Mouse (Mus musculus): ENCODE data around the gene Gadd45gip1.

The Gadd45gip1 gene

GRCm38 (mm10) chr8:84793134-84793533, 38.2 kb upstream of the Gadd45gip1 start:
- in situ Hi-C loops (cut with MboI; ENCODE audit: low pct_unique_long_range_greater_than_20kb in 1 of 2, low sequenced_read_pairs in 2 of 2, unreplicated experiment in 1 of 2) = no loop called here

- in situ Hi-C loops (cut with MboI; ENCODE audit: low pct_unique_long_range_greater_than_20kb in 1 of 2, low sequenced_read_pairs in 2 of 2, unreplicated experiment in 1 of 2) = no loop called here
Observed at GRCm38 (mm10) chr8:84793791-84794485, 37.4 kb upstream of the Gadd45gip1 start.

- in situ Hi-C loops (cut with MboI; ENCODE audit: low pct_unique_long_range_greater_than_20kb in 1 of 2, low sequenced_read_pairs in 2 of 2, unreplicated experiment in 1 of 2) = no loop called here
Observed at GRCm38 (mm10) chr8:84794486-84794885, 36.8 kb upstream of the Gadd45gip1 start.

DNA sequence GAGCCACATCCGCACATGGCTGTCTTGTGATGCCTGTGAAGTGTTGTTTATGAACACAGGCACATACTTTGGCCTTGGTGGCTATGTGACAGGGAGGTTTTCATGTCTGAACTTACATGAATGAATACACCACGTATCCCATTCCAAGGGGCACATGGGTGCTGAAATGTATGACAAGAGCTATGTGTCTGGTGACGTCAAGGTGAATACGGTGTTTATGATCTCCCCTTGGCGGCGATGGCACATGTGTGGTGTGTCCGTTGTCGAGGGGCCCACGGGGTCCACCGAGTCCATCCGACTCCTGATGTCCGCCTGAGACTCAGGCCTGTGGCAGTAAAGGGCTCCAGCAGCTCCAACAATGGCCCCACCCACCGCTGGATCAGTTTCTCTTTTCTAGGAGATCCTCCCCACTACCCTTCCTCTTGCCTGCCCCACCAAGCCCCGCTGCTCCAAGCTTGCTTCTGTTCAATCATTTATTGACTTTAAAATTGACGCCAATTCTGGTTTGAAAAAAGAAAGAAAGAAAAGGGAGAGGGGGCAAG, 34.0 kb upstream of the Gadd45gip1 start:
- in situ Hi-C loops (cut with MboI; ENCODE audit: low pct_unique_long_range_greater_than_20kb in 1 of 2, low sequenced_read_pairs in 2 of 2, unreplicated experiment in 1 of 2) = loop anchor here in 1 of 2 experiments (5.0 kb wide), 1 partner anchor 85 kb away; no protein-coding TSS in a partner anchor

GRCm38 (mm10) chr8:84797971-84798370, 33.4 kb upstream of the Gadd45gip1 start:
- in situ Hi-C loops (cut with MboI; ENCODE audit: low pct_unique_long_range_greater_than_20kb in 1 of 2, low sequenced_read_pairs in 2 of 2, unreplicated experiment in 1 of 2) = loop anchor here in 1 of 2 experiments (5.0 kb wide), 1 partner anchor 86 kb away; no protein-coding TSS in a partner anchor

- in situ Hi-C loops (cut with MboI; ENCODE audit: low pct_unique_long_range_greater_than_20kb in 1 of 2, low sequenced_read_pairs in 2 of 2, unreplicated experiment in 1 of 2) = loop anchor here in 1 of 2 experiments (5.0 kb wide), 1 partner anchor 86 kb away; no protein-coding TSS in a partner anchor
Observed at GRCm38 (mm10) chr8:84798446-84799135, 32.7 kb upstream of the Gadd45gip1 start.

GRCm38 (mm10) chr8:84799136-84799931, 32.0 kb upstream of the Gadd45gip1 start:
- in situ Hi-C loops (cut with MboI; ENCODE audit: low pct_unique_long_range_greater_than_20kb in 1 of 2, low sequenced_read_pairs in 2 of 2, unreplicated experiment in 1 of 2) = loop anchor here in 1 of 2 experiments (5.0 kb wide), 1 partner anchor 87 kb away; no protein-coding TSS in a partner anchor

DNA sequence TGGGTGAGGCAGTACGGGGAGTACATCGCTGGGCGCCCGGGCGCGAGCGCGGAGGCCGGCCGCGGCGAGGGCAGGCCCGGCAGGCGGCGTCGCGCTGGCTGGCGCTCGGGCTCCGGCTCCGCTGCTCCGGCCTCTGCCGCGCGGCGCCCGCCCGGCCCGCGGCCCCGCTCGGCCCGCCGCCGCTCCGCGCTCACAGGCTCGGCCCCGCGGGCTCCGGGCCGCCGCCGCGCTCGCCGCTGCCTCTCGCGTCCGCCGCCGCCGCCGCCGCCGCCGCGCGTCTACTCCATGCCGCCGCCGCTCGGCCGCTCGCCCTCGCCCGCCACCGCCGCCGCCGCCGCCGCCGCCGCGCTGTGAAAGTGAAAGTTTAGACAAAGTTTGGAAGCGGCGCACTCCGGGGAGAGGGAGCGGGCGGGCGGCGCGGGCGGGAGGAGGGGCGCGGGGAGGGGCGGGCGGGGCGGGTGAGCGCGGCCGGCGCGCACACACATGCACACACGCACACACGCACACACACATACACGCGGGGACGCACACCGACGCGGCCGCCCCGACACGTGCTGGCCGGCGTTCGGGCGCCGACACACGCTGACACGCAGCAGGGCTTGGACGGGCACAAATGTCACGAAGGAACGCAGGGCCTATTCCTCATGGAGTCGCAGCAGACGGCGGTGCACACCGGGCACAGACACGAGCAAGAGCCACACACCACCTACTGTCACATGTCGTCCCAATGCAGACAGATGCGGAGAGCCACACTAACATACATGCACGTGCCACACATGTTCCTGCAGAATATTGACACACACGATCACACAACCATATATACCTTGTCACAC, 31.1 kb upstream of the Gadd45gip1 start, which contains the start of gene Nfix:
TSS of gene Nfix (minus strand) at position 346 of the 833 bp plus-strand sequence.
- in situ Hi-C loops (cut with MboI; ENCODE audit: low pct_unique_long_range_greater_than_20kb in 1 of 2, low sequenced_read_pairs in 2 of 2, unreplicated experiment in 1 of 2) = loop anchor here in 1 of 2 experiments (5.0 kb wide), 1 partner anchor 88 kb away; no protein-coding TSS in a partner anchor

- in situ Hi-C loops (cut with MboI; ENCODE audit: low pct_unique_long_range_greater_than_20kb in 1 of 2, low sequenced_read_pairs in 2 of 2, unreplicated experiment in 1 of 2) = loop anchor here in 1 of 2 experiments (5.0 kb wide), 1 partner anchor 109 kb away; no protein-coding TSS in a partner anchor
Observed at GRCm38 (mm10) chr8:84806031-84806430, 25.3 kb upstream of the Gadd45gip1 start.

DNA sequence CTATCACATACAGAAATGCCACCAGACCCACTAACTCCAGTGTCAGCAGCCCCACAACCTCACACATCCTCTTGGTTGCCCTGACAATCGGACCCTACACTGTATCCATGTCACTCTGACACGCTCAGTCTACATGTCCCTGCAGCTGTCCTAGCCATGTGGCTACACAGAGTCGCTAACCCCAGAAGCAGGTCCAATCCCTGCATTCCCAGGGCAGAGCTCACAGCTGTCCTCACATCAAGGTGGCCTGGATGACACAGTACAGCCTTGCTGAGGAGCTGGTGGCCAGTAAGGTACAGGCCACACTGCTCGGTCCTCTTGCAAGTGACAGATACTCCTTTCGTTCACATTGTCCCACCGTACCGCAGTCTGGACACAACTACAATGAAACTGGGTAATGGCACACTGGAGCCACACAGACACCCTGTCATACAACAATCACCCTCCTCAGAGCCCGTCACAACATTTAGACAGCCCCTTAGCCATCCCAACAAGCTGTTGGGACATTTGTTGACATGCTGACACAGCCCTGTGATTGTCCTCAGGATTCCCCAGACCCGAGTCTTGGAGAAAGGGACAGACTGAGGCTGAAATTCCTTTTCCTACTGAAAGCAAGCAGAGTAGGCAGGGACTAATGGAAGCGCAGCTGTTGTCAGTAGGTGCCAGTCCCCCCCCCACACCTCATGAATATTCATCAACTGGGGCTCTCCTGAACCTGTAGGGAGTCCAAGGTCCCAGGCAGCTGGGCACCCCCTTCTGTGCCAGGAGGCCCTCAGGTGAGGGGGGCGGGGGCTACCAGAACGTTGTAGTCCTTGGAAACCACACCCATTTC, 22.0 kb upstream of the Gadd45gip1 start:
- in situ Hi-C loops (cut with MboI; ENCODE audit: low pct_unique_long_range_greater_than_20kb in 1 of 2, low sequenced_read_pairs in 2 of 2, unreplicated experiment in 1 of 2) = loop anchor here in 1 of 2 experiments (5.0 kb wide), 1 partner anchor 112 kb away; no protein-coding TSS in a partner anchor

GRCm38 (mm10) chr8:84809941-84810280, 21.4 kb upstream of the Gadd45gip1 start:
- in situ Hi-C loops (cut with MboI; ENCODE audit: low pct_unique_long_range_greater_than_20kb in 1 of 2, low sequenced_read_pairs in 2 of 2, unreplicated experiment in 1 of 2) = loop anchor here in 1 of 2 experiments (5.0 kb wide), 1 partner anchor 113 kb away; no protein-coding TSS in a partner anchor

DNA sequence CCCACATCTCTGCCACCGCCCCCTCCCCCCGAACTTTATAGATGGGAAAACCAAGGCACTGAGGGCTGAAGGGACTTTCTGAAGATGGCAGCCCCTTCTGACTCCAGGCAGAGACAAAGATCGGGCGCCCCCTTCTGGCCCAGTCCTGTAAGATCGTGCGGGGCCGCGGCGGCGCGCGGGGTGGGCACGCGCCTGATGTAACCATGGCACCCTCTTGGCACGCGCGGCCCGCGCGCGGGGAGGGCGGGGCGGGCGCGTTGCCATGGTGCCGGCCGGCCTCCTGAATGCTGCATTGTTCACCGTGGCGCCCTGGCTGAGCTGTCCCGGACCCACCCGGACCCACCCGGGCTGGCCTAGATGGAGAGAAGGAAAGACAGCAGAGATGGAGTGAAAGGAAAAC, 20.4 kb upstream of the Gadd45gip1 start:
- in situ Hi-C loops (cut with MboI; ENCODE audit: low pct_unique_long_range_greater_than_20kb in 1 of 2, low sequenced_read_pairs in 2 of 2, unreplicated experiment in 1 of 2) = no loop called here

DNA sequence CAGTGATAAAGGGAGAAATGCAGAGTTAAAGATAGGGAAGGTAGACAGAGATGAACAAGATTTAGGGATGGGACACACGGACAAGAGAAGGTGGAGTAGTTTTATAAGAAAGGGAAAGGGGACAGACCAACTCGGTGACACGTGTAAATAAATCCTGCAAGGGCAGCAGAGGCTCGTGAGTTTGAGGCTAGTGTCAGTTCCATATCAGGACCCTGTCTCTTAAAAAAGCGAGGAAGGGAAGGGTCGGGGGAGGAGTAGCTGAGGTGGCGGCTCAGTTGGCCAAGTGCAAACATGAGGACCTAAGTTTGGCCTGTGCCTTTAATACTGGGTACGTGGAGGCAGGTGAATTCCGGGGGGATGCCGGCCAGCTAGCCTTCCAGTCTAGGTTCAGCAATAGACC, 20.0 kb upstream of the Gadd45gip1 start:
- in situ Hi-C loops (cut with MboI; ENCODE audit: low pct_unique_long_range_greater_than_20kb in 1 of 2, low sequenced_read_pairs in 2 of 2, unreplicated experiment in 1 of 2) = no loop called here

- in situ Hi-C loops (cut with MboI; ENCODE audit: low pct_unique_long_range_greater_than_20kb in 1 of 2, low sequenced_read_pairs in 2 of 2, unreplicated experiment in 1 of 2) = no loop called here
Observed at GRCm38 (mm10) chr8:84813059-84813458, 18.3 kb upstream of the Gadd45gip1 start.

GRCm38 (mm10) chr8:84813830-84814229, 17.5 kb upstream of the Gadd45gip1 start:
- in situ Hi-C loops (cut with MboI; ENCODE audit: low pct_unique_long_range_greater_than_20kb in 1 of 2, low sequenced_read_pairs in 2 of 2, unreplicated experiment in 1 of 2) = no loop called here

- in situ Hi-C loops (cut with MboI; ENCODE audit: low pct_unique_long_range_greater_than_20kb in 1 of 2, low sequenced_read_pairs in 2 of 2, unreplicated experiment in 1 of 2) = no loop called here
Observed at GRCm38 (mm10) chr8:84814240-84814554, 17.1 kb upstream of the Gadd45gip1 start.
